Mouse (Mus musculus): ENCODE results near the gene Olfr1122. TPM values are rescaled to one million over a fixed set of nuclear protein-coding genes. Genes with fewer than 3 reads are reported as not detected.
"Not testable (repeated sequence)": the region's sequence is repeated elsewhere in the genome, so short reads cannot be mapped to it uniquely, and the experiment has no call there.

Gene Olfr1122
- polyA plus RNA-seq (2015; fragmentation: Nextera tagmentation; extraction: Ambion mirVana): not detected in 2 replicates

DNA sequence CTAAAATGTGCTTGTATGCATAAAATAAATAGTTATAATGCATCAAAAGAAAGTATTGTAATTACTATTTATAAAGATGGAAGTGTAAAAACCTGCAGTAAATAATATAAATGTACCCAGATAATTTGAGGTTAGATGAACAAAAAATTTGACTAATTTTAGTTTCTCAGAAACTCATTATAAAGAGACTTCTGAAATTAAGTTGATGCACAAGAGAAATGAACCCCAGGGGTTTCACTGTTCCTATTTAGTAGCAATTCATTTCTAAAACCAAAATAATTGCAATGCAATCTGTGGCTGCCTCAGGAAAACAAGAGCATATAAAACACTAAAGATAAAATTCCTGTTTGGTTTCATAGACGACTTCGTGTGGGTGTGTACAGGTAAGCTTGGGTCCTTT, at the start of gene Olfr1122:
TSS of gene Olfr1122 (plus strand) at position 301 of the 400 bp plus-strand sequence.
- 81% methylated on average over 2 of the region's 2 CpGs for WGBS (ENCODE audit: insufficient replicate concordance)
- Histone ChIP-seq H3K9me3 (ENCODE audit: low read length) (0 out of 2 replicates have a peak, but pooled peaks cover 2% of the 10 kb centered on the region), H3K4me1 (ENCODE audit: insufficient read depth) (no peaks in the 10 kb centered on the region), H3K4me2 (ENCODE audit: low read depth, low read length) (no peak within 1 kb of the TSS), H3K9ac (replicated peaks) (no peak within 1 kb of the TSS), H3K27ac (ENCODE audit: low read depth) (no peak within 1 kb of the TSS), H3K36me3 (replicated peaks; ENCODE audit: insufficient read depth, low read length) (no peaks in the 10 kb centered on the region), H3K27me3 (ENCODE audit: insufficient read depth, low read length) (no peaks in the 10 kb centered on the region), H3K4me3 (ENCODE audit: low read depth, low read length) (no peak within 1 kb of the TSS)
- DNase-seq (no peak), ATAC-seq (no peak)
- TF ChIP-seq EP300 (IDR thresholded peaks at IDR 0.05; ENCODE audit: low read depth): no peak
- TF ChIP-seq CTCF (IDR thresholded peaks at IDR 0.05; ENCODE audit: low read depth): no peak

DNA sequence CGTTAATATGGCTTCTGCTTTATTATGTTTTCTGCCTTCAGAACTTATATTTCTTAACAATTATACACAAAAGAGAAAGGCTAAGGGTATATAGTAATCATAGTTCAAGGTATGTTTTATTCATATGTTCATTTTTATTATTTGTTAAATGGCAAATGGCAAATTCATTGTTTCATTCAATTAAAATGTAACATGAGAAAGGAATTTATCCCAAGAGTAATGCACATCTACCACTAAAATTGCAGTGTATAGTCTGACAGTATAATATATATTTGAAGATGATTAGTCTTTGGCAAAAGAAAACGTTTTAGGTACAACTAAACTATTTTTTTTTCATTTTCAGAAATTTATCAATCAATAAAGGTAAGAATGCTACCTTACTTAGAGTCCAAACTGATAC, 31.1 kb upstream of the Olfr1122 start, which contains the start of gene Olfr1120:
TSS of gene Olfr1120 (plus strand) at position 301 of the 400 bp plus-strand sequence.
- TF ChIP-seq EP300 (IDR thresholded peaks at IDR 0.05; ENCODE audit: low read depth) (no peak), CTCF (IDR thresholded peaks at IDR 0.05; ENCODE audit: low read depth) (no peak)
- no peak for DNase-seq
- Histone ChIP-seq H3K36me3 (replicated peaks; ENCODE audit: insufficient read depth, low read length) (no peaks in the 10 kb centered on the region), H3K27me3 (ENCODE audit: insufficient read depth, low read length) (no peaks in the 10 kb centered on the region), H3K27ac (ENCODE audit: low read depth) (no peak within 1 kb of the TSS), H3K9me3 (ENCODE audit: low read length) (no peaks in the 10 kb centered on the region), H3K9ac (replicated peaks) (no peak within 1 kb of the TSS), H3K4me2 (ENCODE audit: low read depth, low read length) (no peak within 1 kb of the TSS), H3K4me1 (ENCODE audit: insufficient read depth) (no peaks in the 10 kb centered on the region), H3K4me3 (ENCODE audit: low read depth, low read length) (no peak within 1 kb of the TSS)
- WGBS (ENCODE audit: insufficient replicate concordance): 37% methylated on average over 2 of the region's 2 CpGs
- no peak for ATAC-seq

DNA sequence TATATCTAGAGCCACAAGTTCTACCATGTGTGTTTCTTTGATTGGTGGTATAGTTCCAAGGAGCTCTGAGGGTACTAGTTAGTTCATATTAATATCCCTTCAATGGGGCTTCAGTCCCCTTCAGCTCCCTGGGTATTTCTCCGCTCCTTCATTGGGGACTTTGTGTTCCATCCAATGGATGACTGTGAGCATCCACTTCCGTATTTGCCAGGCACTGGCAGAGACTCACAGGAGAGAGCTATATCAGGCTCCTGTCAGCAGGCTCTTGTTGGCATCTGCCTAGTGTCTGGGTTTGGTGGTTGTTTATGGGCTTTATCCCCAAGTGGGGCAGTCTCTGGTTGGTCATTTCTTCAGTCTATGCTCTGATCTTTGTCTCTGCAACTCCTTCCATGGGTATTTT, 25.5 kb upstream of the Olfr1122 start:
- ATAC-seq; H3K36me3 ChIP-seq (replicated peaks; ENCODE audit: insufficient read depth, low read length); H3K27ac ChIP-seq (ENCODE audit: low read depth); H3K9ac ChIP-seq (replicated peaks); H3K4me3 ChIP-seq (ENCODE audit: low read depth, low read length); H3K9me3 ChIP-seq (ENCODE audit: low read length); DNase-seq; H3K27me3 ChIP-seq (ENCODE audit: insufficient read depth, low read length); H3K4me1 ChIP-seq (ENCODE audit: insufficient read depth); H3K4me2 ChIP-seq (ENCODE audit: low read depth, low read length): not testable (repeated sequence)
- 81% methylated on average over 2 of the region's 2 CpGs for WGBS (ENCODE audit: insufficient replicate concordance)

DNA sequence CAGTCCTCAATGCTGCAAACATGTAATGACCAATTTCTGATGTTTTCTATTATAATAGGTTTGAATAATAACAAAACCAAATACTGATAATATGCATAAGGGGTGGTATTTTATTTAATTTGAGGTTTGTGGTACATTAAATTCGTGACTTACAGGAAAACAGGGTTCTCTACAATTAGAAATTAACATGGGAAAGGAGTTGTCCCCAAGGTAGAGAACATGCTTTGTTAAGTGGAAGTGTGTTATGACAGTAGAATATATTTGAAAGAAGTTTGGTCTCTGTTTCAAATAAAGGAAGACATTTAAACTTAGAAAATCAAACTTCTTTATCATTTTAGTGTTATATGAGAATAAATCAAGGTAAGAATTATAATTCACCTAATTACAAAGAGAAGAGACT, 16.1 kb upstream of the Olfr1122 start, which contains the start of gene Olfr1121:
TSS of gene Olfr1121 (plus strand) at position 301 of the 400 bp plus-strand sequence.
- no peaks in the 10 kb centered on the region for H3K36me3 ChIP-seq (replicated peaks; ENCODE audit: insufficient read depth, low read length)
- ATAC-seq (no peak), DNase-seq (no peak)
- no peak within 1 kb of the TSS for H3K27ac ChIP-seq (ENCODE audit: low read depth)
- no peak within 1 kb of the TSS for H3K4me2 ChIP-seq (ENCODE audit: low read depth, low read length)
- TF ChIP-seq CTCF (IDR thresholded peaks at IDR 0.05; ENCODE audit: low read depth) (no peak), EP300 (IDR thresholded peaks at IDR 0.05; ENCODE audit: low read depth) (no peak)
- H3K27me3 ChIP-seq (ENCODE audit: insufficient read depth, low read length): no peaks in the 10 kb centered on the region
- H3K4me3 ChIP-seq (ENCODE audit: low read depth, low read length): no peak within 1 kb of the TSS
- 16% methylated on average over 1 of the region's 1 CpGs for WGBS (ENCODE audit: insufficient replicate concordance)
- no peak within 1 kb of the TSS for H3K9ac ChIP-seq (replicated peaks)
- H3K4me1 ChIP-seq (ENCODE audit: insufficient read depth): no peaks in the 10 kb centered on the region
- H3K9me3 ChIP-seq (ENCODE audit: low read length): no peaks in the 10 kb centered on the region

DNA sequence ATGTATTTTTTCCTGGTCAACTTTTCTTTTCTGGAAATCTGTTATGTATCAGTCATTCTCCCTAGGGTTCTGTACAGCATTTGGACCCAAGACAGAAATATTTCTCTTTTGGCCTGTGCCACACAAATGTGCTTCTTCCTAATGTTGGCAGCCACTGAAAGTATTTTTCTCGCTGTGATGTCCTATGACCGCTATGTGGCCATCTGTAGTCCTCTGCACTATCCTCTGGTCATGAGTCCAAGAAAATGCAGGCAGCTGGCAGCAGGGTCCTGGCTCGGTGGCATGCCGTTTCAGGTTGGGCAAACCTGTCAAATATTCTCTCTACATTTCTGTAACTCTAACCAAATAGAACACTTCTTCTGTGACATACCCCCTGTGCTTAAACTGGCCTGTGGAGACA, 13.9 kb upstream of the Olfr1122 start:
- no peaks in the 10 kb centered on the region for H3K4me1 ChIP-seq (ENCODE audit: insufficient read depth)
- TF ChIP-seq EP300 (IDR thresholded peaks at IDR 0.05; ENCODE audit: low read depth): no peak
- TF ChIP-seq CTCF (IDR thresholded peaks at IDR 0.05; ENCODE audit: low read depth): no peak
- H3K27me3 ChIP-seq (ENCODE audit: insufficient read depth, low read length): no peaks in the 10 kb centered on the region
- DNase-seq (no peak), ATAC-seq (no peak)
- no peak overlapping the region for H3K4me3 ChIP-seq (ENCODE audit: low read depth, low read length)
- H3K36me3 ChIP-seq (replicated peaks; ENCODE audit: insufficient read depth, low read length): no peaks in the 10 kb centered on the region
- no peaks in the 10 kb centered on the region for H3K9me3 ChIP-seq (ENCODE audit: low read length)
- H3K27ac ChIP-seq (ENCODE audit: low read depth): no peak overlapping the region
- H3K4me2 ChIP-seq (ENCODE audit: low read depth, low read length): no peak overlapping the region
- 70% methylated on average over 4 of the region's 4 CpGs for WGBS (ENCODE audit: insufficient replicate concordance)
- no peak overlapping the region for H3K9ac ChIP-seq (replicated peaks)

DNA sequence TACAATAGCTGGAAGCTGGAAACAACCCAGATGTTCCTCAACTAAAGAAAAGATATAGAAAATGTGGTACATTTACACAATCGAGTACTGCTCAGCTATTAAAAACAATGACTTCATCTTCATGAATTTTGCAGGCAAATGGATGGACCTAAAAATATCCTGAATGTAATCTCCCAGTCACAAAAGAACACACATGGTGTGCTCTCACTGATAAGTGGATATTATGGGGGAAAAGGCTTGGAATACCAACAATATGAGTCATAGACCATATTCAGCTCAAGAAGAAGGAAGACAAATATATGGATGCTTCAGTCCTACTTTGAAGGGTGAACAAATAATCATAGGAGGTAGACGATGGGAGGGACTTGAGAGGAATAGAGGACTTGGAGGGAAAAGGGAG, 1.7 kb upstream of the Olfr1122 start:
- no peaks in the 10 kb centered on the region for H3K36me3 ChIP-seq (replicated peaks; ENCODE audit: insufficient read depth, low read length)

DNA sequence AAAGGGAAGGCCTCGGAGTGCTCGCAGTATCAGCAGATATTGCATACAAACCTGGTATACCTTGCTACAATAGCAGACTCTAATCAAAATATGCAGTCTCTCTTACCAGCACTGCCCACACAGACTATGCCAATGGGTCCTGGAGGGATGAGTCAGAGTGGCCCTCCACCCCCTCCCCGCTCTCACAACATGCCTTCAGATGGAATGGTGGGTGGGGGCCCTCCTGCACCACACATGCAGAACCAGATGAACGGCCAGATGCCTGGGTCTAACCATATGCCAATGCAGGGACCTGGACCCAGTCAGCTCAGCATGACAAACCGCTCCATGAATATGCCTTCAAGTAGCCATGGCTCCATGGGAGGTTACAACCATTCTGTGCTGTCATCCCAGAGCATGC, 8.0 kb downstream of the Olfr1122 start:
- not testable (repeated sequence) for DNase-seq; H3K9me3 ChIP-seq (ENCODE audit: low read length); H3K9ac ChIP-seq (replicated peaks); H3K36me3 ChIP-seq (replicated peaks; ENCODE audit: insufficient read depth, low read length); H3K27me3 ChIP-seq (ENCODE audit: insufficient read depth, low read length); ATAC-seq; H3K4me1 ChIP-seq (ENCODE audit: insufficient read depth); H3K4me2 ChIP-seq (ENCODE audit: low read depth, low read length); H3K4me3 ChIP-seq (ENCODE audit: low read depth, low read length); H3K27ac ChIP-seq (ENCODE audit: low read depth)
- WGBS (ENCODE audit: insufficient replicate concordance): 71% methylated on average over 5 of the region's 5 CpGs

More for the DNA sequence above, 1.7 kb upstream of the Olfr1122 start:
- H3K27me3 ChIP-seq (ENCODE audit: insufficient read depth, low read length): no peaks in the 10 kb centered on the region
- H3K9ac ChIP-seq (replicated peaks): no peak overlapping the region
- H3K27ac ChIP-seq (ENCODE audit: low read depth): no peak overlapping the region
- DNase-seq (no peak), ATAC-seq (no peak)
- H3K4me1 ChIP-seq (ENCODE audit: insufficient read depth): no peaks in the 10 kb centered on the region
- TF ChIP-seq EP300 (IDR thresholded peaks at IDR 0.05; ENCODE audit: low read depth) (no peak), CTCF (IDR thresholded peaks at IDR 0.05; ENCODE audit: low read depth) (no peak)
- H3K4me3 ChIP-seq (ENCODE audit: low read depth, low read length): no peak overlapping the region
- whole genome bisulfite sequencing (ENCODE audit: insufficient replicate concordance): 64% methylated on average over 2 of the region's 2 CpGs
- 0 out of 2 replicates have a peak, but pooled peaks cover 2% of the 10 kb centered on the region for H3K9me3 ChIP-seq (ENCODE audit: low read length)
- H3K4me2 ChIP-seq (ENCODE audit: low read depth, low read length): no peak overlapping the region

DNA sequence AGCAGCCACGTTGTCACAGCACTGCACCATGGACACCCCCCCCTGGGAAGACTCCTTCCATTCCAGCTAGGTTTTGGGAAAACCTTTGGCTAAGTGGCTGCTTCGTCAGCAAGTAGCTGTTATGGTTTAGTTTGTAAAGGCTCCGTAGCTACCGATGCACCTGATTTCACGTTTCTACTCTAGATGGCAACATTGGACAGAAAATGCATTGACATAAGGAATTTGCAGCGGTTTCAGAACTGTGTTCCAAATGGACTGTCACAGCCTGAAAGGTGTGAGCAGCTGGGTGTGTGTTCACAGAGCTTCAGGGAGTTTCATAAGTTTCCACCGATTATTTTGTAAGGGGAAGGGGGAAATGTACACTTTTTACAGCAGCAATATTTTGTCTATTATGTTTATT, 9.0 kb downstream of the Olfr1122 start:
- not testable (repeated sequence) for H3K27me3 ChIP-seq (ENCODE audit: insufficient read depth, low read length); H3K4me1 ChIP-seq (ENCODE audit: insufficient read depth); H3K36me3 ChIP-seq (replicated peaks; ENCODE audit: insufficient read depth, low read length); H3K27ac ChIP-seq (ENCODE audit: low read depth); H3K9me3 ChIP-seq (ENCODE audit: low read length); H3K4me2 ChIP-seq (ENCODE audit: low read depth, low read length); H3K4me3 ChIP-seq (ENCODE audit: low read depth, low read length); H3K9ac ChIP-seq (replicated peaks); ATAC-seq; DNase-seq
- WGBS (ENCODE audit: insufficient replicate concordance): 80% methylated on average over 7 of the region's 7 CpGs

Data from liver, postnatal 0 days (tissue).